Mouse (Mus musculus): ENCODE data around the gene Tmem231.

- TF ChIP-seq GATA1 (IDR thresholded peaks at IDR 0.05; ENCODE audit: low read length) = no peak
- no peak for TF ChIP-seq TAL1 (IDR thresholded peaks at IDR 0.05; ENCODE audit: low read length)
Measured at GRCm38 (mm10) chr8:111924976-111925375, 8.7 kb downstream of the Tmem231 start.

Data from erythroblast, embryonic 14.5 days (primary cell).